Mouse (Mus musculus) kidney, postnatal 14 days (tissue): Measurements from ENCODE around the gene Fbxw18.
A peak's percentile ranks its signal among the peaks of the same experiment; 100 is the strongest.
"Not testable (repeated sequence)": the region's sequence is repeated elsewhere in the genome, so short reads cannot be mapped to it uniquely, and the experiment has no call there.

Experiments used
- DNase-seq: peaks from one replicate; pipeline ENCODE4 v3.0.0; 2022; ENCODE audit warnings: mixed read lengths

The Fbxw18 gene

GRCm38 (mm10) chr9:109702600-109702999 lies at the start of gene Fbxw18:
Fbxw18 (minus strand) TSS chr9:109702700.
- not testable (repeated sequence) for DNase-seq

- not testable (repeated sequence) for DNase-seq
These were observed 43.5 kb upstream of the Fbxw18 start, which contains the start of gene Fbxw26 for GRCm38 (mm10) chr9:109745989-109746388. Fbxw26 (minus strand) TSS chr9:109746089.

GRCm38 (mm10) chr9:109685299-109685698 lies 17.2 kb downstream of the Fbxw18 start:
- peak; percentile 64 for DNase-seq

- DNase-seq, result not testable (repeated sequence)
These were observed 37.9 kb downstream of the Fbxw18 start, which contains the start of gene Fbxw25 for GRCm38 (mm10) chr9:109664552-109664951. Fbxw25 (minus strand) TSS chr9:109664652.
